Mouse (Mus musculus) bone marrow, adult 2 months (tissue): ENCODE measurements around the gene Tnn. TPM values are rescaled to one million over a fixed set of nuclear protein-coding genes. Genes with fewer than 3 reads are reported as not detected.

ENCODE experiments used
- H3K27ac ChIP-seq: fragments of 200-500 bp; 2 replicates; pipeline ENCODE4 v1.5.1; 2012; ENCODE audit warnings: low read depth, mild to moderate bottlenecking, control low read depth, inconsistent platforms, low read length; ENCODE audit not compliant: control insufficient read depth, poor library complexity, insufficient read depth
- H3K4me1 ChIP-seq: fragments of 200-500 bp; 2 replicates; pipeline ENCODE4 v1.6.1; 2011; ENCODE audit warnings: low read length; ENCODE audit not compliant: control insufficient read depth, insufficient read depth
- H3K4me3 ChIP-seq: fragments of 200-500 bp; replicated peaks from 2 replicates; pipeline ENCODE3; 2011; ENCODE audit warnings: mild to moderate bottlenecking, low read depth, low read length, control low read depth; ENCODE audit not compliant: control insufficient read depth
- CTCF ChIP-seq: fragments of 200-500 bp; IDR thresholded peaks from 2 replicates; pipeline ENCODE4 v1.5.1; 2011; ENCODE audit warnings: low read length, control low read depth; ENCODE audit not compliant: control insufficient read depth, insufficient read depth
- POLR2A ChIP-seq: fragments of 200-500 bp; IDR thresholded peaks from 2 replicates; pipeline ENCODE4 v1.6.1; 2011; ENCODE audit warnings: low read depth, mild to moderate bottlenecking, control low read depth, low read length, borderline replicate concordance; ENCODE audit not compliant: control insufficient read depth
- WGBS: fragments of 180-500 bp; shearing (Covaris S2); methylation state at CpG from one replicate; pipeline ENCODE4 v1.1.7; 2018; 5-methylcytosine and 5-hydroxymethylcytosine counted together
- polyA plus RNA-seq: library from polyadenylated mRNA; stranded (reverse); fragments of >200 nt; gene quantifications from 2 replicates; pipeline ENCODE4 v1.2.4, GENCODE M21; 2011; ENCODE audit warnings: low replicate concordance; ENCODE audit not compliant: missing spikeins, insufficient read depth, insufficient read length

The Tnn gene
- polyA plus RNA-seq, 1 experiment, result not detected

GRCm38 (mm10) chr1:160045056-160045715 lies 108.2 kb downstream of the Tnn start:
- Histone ChIP-seq H3K4me3 (peak overlapping the region; percentile 62), H3K4me1 (peaks cover 3% of the 10 kb centered on the region), H3K27ac (peak overlapping the region; percentile 92)
- TF ChIP-seq CTCF (no peak), POLR2A (no peak)
- 12% methylated on average over 3 of the region's 3 CpGs for WGBS

DNA sequence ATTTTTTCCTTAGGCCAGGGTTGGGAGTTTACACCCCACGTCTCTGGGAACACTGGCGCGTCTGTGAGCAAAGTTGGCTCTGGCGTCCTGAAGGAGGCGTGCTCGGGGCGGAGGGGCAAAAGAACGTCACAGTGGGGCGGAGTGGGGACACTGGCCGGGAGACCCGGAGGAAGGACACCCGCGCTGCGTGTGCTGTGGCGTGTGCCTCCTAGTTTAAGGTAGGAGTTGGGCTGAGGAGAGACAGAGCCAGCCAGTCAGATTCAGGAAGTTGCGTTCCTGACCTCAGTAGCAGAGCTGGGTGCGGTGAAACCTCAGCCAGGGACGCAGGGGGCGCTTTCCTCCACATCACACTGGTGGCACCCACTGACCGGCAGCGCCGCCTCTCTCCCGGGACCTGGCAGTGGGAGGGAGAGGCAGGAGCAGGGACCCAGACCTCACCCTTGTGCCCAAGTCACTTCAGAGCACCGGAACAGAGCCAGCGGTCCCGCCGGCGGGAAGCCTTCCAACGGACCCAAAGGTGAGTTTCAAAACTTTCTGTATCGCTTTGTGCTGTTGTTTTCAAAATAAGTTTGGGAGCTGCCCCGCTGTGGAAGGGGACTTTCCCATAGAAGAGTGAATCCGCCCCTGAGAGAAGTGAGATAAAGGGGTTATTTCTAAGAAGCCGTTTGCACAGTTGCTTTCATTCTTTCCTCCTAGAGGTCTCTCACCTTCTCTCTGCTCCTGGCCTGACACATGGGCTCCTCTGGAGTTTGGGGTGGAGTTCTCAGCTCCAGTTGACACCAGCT lies 109.0 kb downstream of the Tnn start, which contains the start of gene 4930523C07Rik:
TSS of gene 4930523C07Rik (plus strand) at position 146 of the 785 bp plus-strand sequence.
- WGBS, result 1% methylated on average over 33 of the region's 33 CpGs
- Histone ChIP-seq H3K27ac (peak within 1 kb of the TSS; percentile 92), H3K4me1 (peaks cover 3% of the 10 kb centered on the region), H3K4me3 (peak within 1 kb of the TSS; percentile 62)
- TF ChIP-seq CTCF (peak; percentile 64), POLR2A (peak; percentile 75)

DNA sequence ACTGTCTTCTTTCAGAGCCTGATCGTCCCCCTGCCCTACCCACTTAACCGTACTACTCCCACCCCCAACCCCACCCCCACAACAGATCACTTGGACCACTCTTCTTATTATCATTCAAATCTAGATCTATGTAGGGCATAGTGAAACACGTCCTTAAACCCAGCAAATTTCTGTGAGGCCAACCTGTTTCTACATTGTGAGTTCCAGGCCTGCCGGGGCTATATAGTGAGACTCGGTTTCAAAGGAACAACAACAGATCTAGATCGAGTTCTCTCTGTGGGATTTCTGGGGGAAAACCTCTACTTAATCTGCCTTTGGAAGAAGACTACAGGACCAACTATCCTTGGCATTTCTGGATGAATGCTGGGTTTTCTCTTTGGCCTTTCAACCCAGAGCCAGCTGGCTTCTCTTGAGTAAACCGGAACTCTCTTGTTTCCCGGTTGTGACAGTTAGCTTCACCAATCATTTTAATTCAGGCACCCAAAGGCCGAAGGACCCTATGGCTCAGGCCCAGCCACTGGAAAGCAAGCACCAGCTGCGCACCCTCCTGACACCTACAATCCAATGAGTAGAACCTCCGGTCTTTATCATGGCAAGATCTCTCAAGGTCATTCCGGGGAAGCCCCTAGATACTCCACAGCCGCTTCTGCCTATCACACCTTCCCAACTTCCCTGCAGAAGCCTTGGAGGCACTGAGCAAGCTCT lies 110.0 kb downstream of the Tnn start:
- WGBS, result 83% methylated on average over 13 of the region's 13 CpGs
- H3K4me3 ChIP-seq, result no peak overlapping the region
- TF ChIP-seq POLR2A (no peak), CTCF (no peak)
- H3K4me1 ChIP-seq, result peaks cover 3% of the 10 kb centered on the region
- H3K27ac ChIP-seq, result no peak overlapping the region

- 85% methylated on average over 7 of the region's 7 CpGs for WGBS
- peaks cover 1% of the 10 kb centered on the region for H3K4me1 ChIP-seq
- no peak for TF ChIP-seq POLR2A
- no peak for TF ChIP-seq CTCF
- no peak overlapping the region for H3K27ac ChIP-seq
- H3K4me3 ChIP-seq, result no peak overlapping the region
Observed at GRCm38 (mm10) chr1:160042351-160042750, 111.0 kb downstream of the Tnn start.

GRCm38 (mm10) chr1:160041264-160041775 lies 112.1 kb downstream of the Tnn start:
- no peak overlapping the region for H3K4me3 ChIP-seq
- no peak for TF ChIP-seq CTCF
- TF ChIP-seq POLR2A, result no peak
- peak overlapping the region; percentile 41; the same call in 1 of the 2 replicates for H3K27ac ChIP-seq
- WGBS, result 58% methylated on average over 7 of the region's 7 CpGs
- peaks cover 1% of the 10 kb centered on the region for H3K4me1 ChIP-seq

DNA sequence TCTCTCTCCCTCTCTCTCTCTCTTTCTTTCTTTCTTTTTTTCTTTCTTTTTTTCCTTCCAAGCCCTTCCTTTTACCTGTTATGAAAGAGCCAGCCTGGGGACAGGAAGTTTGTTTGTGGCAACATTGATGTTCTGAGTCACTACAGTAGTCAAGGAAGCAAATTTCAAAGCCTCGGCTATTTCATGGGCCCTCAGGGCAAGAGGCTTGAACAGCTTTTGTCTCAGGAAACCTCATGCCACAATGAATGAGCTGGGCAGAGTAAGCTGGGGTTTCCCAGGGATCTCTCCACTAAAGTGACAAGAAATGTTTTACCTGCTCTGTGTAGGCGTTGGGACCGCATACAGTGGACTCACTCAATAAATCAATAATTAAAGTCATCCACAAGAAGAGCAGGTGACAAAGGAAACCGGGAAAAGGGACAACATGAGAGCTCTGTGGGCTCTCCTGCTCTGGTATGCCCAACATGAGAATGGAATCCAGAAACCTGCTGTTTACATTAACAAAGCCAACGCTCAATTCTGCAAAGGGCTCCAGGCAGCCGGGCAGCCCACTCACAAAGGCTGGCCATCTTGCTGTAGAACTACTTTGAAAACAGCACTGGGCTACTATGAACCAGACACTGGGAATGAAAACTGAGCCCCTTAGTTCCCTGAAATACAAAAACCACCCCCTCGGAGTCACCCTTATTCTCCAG lies 113.3 kb downstream of the Tnn start:
- no peaks in the 10 kb centered on the region; the same call in none of the 2 replicates for H3K4me1 ChIP-seq
- H3K27ac ChIP-seq, result peak overlapping the region; percentile 62; the same call in 1 of the 2 replicates
- 53% methylated on average over 7 of the region's 7 CpGs for WGBS
- no peak overlapping the region for H3K4me3 ChIP-seq
- TF ChIP-seq POLR2A, result no peak
- no peak for TF ChIP-seq CTCF

DNA sequence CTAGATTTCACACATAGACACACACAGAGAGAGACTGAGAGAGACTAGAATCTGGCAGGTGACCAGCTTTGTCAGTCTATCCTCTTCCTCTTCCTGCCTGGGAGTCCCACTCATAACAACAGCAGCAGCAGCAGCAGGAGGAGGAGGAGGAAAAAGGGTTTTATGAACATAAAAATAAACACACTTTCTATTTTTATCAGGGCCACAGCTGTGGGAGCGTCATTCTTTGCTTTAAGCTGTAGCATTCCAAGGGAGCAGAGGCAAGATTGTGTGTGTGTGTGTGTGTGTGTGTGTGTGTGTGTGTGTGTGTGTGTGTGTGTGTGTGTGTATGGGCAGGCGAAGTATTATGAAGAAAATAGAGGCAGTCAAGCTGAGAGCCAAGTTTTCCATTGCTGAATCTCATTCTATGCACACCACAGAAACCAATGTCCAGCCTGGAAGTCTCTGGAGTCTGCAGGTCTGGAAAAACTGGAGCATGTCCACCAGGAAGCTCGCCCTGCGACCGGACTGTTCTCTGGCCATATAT lies 116.3 kb downstream of the Tnn start:
- WGBS, result 52% methylated on average over 5 of the region's 5 CpGs
- H3K27ac ChIP-seq, result no peak overlapping the region
- TF ChIP-seq POLR2A, result no peak
- TF ChIP-seq CTCF, result no peak
- no peak overlapping the region for H3K4me3 ChIP-seq
- no peaks in the 10 kb centered on the region; the same call in 1 of the 2 replicates for H3K4me1 ChIP-seq

GRCm38 (mm10) chr1:160035561-160035960 lies 117.8 kb downstream of the Tnn start:
- no peak overlapping the region for H3K27ac ChIP-seq
- 65% methylated on average over 3 of the region's 3 CpGs for WGBS
- no peak for TF ChIP-seq POLR2A
- TF ChIP-seq CTCF, result no peak
- H3K4me3 ChIP-seq, result no peak overlapping the region
- H3K4me1 ChIP-seq, result no peaks in the 10 kb centered on the region; the same call in 1 of the 2 replicates

Other genes with a start within 250 kb of the Tnn start
- gene 4930523C07Rik, start 109.2 kb downstream of the Tnn start, polyA plus RNA-seq, result 70.1 and 95.2 TPM in 2 replicates
- gene Mrps14, start 41.6 kb upstream of the Tnn start, polyA plus RNA-seq, result 26.7 and 35.4 TPM in 2 replicates
- 26.6 and 60.0 TPM in 2 replicates for gene Cacybp, start 59.3 kb upstream of the Tnn start, polyA plus RNA-seq